Mouse (Mus musculus): ENCODE measurements around the gene Kcnq1. TPM values are rescaled to one million over a fixed set of nuclear protein-coding genes. Genes with fewer than 3 reads are reported as not detected.

Gene Kcnq1
- polyA plus RNA-seq, 1 experiment: not detected

GRCm38 (mm10) chr7:143371336-143371735 lies 265.2 kb downstream of the Kcnq1 start:
- no peaks in the 10 kb centered on the region for H3K79me2 ChIP-seq (ENCODE audit: control insufficient read depth, insufficient read depth)
- no peak overlapping the region for H3K4me3 ChIP-seq (ENCODE audit: insufficient read depth, poor library complexity, severe bottlenecking)
- no peaks in the 10 kb centered on the region for H3K36me3 ChIP-seq (ENCODE audit: control insufficient read depth, insufficient read depth)
- no peak overlapping the region for H3ac ChIP-seq (ENCODE audit: control insufficient read depth, insufficient read length, low read depth)
- no peak for TF ChIP-seq MYOD1 (IDR thresholded peaks at IDR 0.05; ENCODE audit: control insufficient read depth, insufficient read length, low read depth)
- TF ChIP-seq CEBPB (IDR thresholded peaks at IDR 0.05; ENCODE audit: low read depth): no peak
- no peak for TF ChIP-seq CTCF (IDR thresholded peaks at IDR 0.05; ENCODE audit: control insufficient read depth, insufficient read depth, insufficient read length)
- no peak for TF ChIP-seq MYOG (IDR thresholded peaks at IDR 0.05; ENCODE audit: control insufficient read depth, extremely low read depth, insufficient read length)
- no peak for TF ChIP-seq FOSL1 (IDR thresholded peaks at IDR 0.05; ENCODE audit: insufficient read depth, low read length, poor library complexity, severe bottlenecking)
- no peak for TF ChIP-seq USF1 (IDR thresholded peaks at IDR 0.05; ENCODE audit: low read depth)
- TF ChIP-seq MAX (IDR thresholded peaks at IDR 0.05): no peak
- H3K79me3 ChIP-seq (ENCODE audit: low read depth): no peaks in the 10 kb centered on the region
- peaks cover 27% of the 10 kb centered on the region for H3K27me3 ChIP-seq (ENCODE audit: control insufficient read depth, insufficient read depth, insufficient read length)

GRCm38 (mm10) chr7:143373265-143373664 lies 267.1 kb downstream of the Kcnq1 start:
- Histone ChIP-seq H3K79me2 (ENCODE audit: control insufficient read depth, insufficient read depth) (no peaks in the 10 kb centered on the region), H3K79me3 (ENCODE audit: low read depth) (no peaks in the 10 kb centered on the region), H3K36me3 (ENCODE audit: control insufficient read depth, insufficient read depth) (no peaks in the 10 kb centered on the region), H3K4me3 (ENCODE audit: insufficient read depth, poor library complexity, severe bottlenecking) (no peak overlapping the region), H3ac (ENCODE audit: control insufficient read depth, insufficient read length, low read depth) (no peak overlapping the region), H3K27me3 (ENCODE audit: control insufficient read depth, insufficient read depth, insufficient read length) (peaks cover 29% of the 10 kb centered on the region)
- TF ChIP-seq MAX (IDR thresholded peaks at IDR 0.05) (no peak), USF1 (IDR thresholded peaks at IDR 0.05; ENCODE audit: low read depth) (no peak), MYOD1 (IDR thresholded peaks at IDR 0.05; ENCODE audit: control insufficient read depth, insufficient read length, low read depth) (no peak)

GRCm38 (mm10) chr7:143375945-143376344 lies 269.8 kb downstream of the Kcnq1 start:
- Histone ChIP-seq H3K79me2 (ENCODE audit: control insufficient read depth, insufficient read depth) (no peaks in the 10 kb centered on the region), H3ac (ENCODE audit: control insufficient read depth, insufficient read length, low read depth) (no peak overlapping the region), H3K27me3 (ENCODE audit: control insufficient read depth, insufficient read depth, insufficient read length) (peaks cover 41% of the 10 kb centered on the region), H3K79me3 (ENCODE audit: low read depth) (no peaks in the 10 kb centered on the region), H3K36me3 (ENCODE audit: control insufficient read depth, insufficient read depth) (no peaks in the 10 kb centered on the region), H3K4me3 (ENCODE audit: insufficient read depth, poor library complexity, severe bottlenecking) (no peak overlapping the region)
- TF ChIP-seq MAX (IDR thresholded peaks at IDR 0.05) (no peak), CEBPB (IDR thresholded peaks at IDR 0.05; ENCODE audit: low read depth) (no peak), MYOD1 (IDR thresholded peaks at IDR 0.05; ENCODE audit: control insufficient read depth, insufficient read length, low read depth) (no peak), CTCF (IDR thresholded peaks at IDR 0.05; ENCODE audit: control insufficient read depth, insufficient read depth, insufficient read length) (no peak), MYOG (IDR thresholded peaks at IDR 0.05; ENCODE audit: control insufficient read depth, extremely low read depth, insufficient read length) (no peak), USF1 (IDR thresholded peaks at IDR 0.05; ENCODE audit: low read depth) (no peak), FOSL1 (IDR thresholded peaks at IDR 0.05; ENCODE audit: insufficient read depth, low read length, poor library complexity, severe bottlenecking) (no peak)

- H3K79me3 ChIP-seq (ENCODE audit: low read depth): no peaks in the 10 kb centered on the region
- no peaks in the 10 kb centered on the region for H3K79me2 ChIP-seq (ENCODE audit: control insufficient read depth, insufficient read depth)
- H3K36me3 ChIP-seq (ENCODE audit: control insufficient read depth, insufficient read depth): no peaks in the 10 kb centered on the region
- peaks cover 36% of the 10 kb centered on the region for H3K27me3 ChIP-seq (ENCODE audit: control insufficient read depth, insufficient read depth, insufficient read length)
- no peak overlapping the region for H3K4me3 ChIP-seq (ENCODE audit: insufficient read depth, poor library complexity, severe bottlenecking)
- no peak for TF ChIP-seq FOSL1 (IDR thresholded peaks at IDR 0.05; ENCODE audit: insufficient read depth, low read length, poor library complexity, severe bottlenecking)
- no peak for TF ChIP-seq CTCF (IDR thresholded peaks at IDR 0.05; ENCODE audit: control insufficient read depth, insufficient read depth, insufficient read length)
- TF ChIP-seq MYOD1 (IDR thresholded peaks at IDR 0.05; ENCODE audit: control insufficient read depth, insufficient read length, low read depth): no peak
- no peak for TF ChIP-seq MYOG (IDR thresholded peaks at IDR 0.05; ENCODE audit: control insufficient read depth, extremely low read depth, insufficient read length)
- TF ChIP-seq CEBPB (IDR thresholded peaks at IDR 0.05; ENCODE audit: low read depth): no peak
- TF ChIP-seq MAX (IDR thresholded peaks at IDR 0.05): no peak
- no peak for TF ChIP-seq USF1 (IDR thresholded peaks at IDR 0.05; ENCODE audit: low read depth)
- no peak overlapping the region for H3ac ChIP-seq (ENCODE audit: control insufficient read depth, insufficient read length, low read depth)
Observed at GRCm38 (mm10) chr7:143380466-143381073, 274.4 kb downstream of the Kcnq1 start.

GRCm38 (mm10) chr7:143386632-143387031 lies 280.5 kb downstream of the Kcnq1 start:
- H3ac ChIP-seq (ENCODE audit: control insufficient read depth, insufficient read length, low read depth): no peak overlapping the region

More at GRCm38 (mm10) chr7:143386632-143387031, 280.5 kb downstream of the Kcnq1 start:
- Histone ChIP-seq H3K79me2 (ENCODE audit: control insufficient read depth, insufficient read depth) (no peaks in the 10 kb centered on the region), H3K27me3 (ENCODE audit: control insufficient read depth, insufficient read depth, insufficient read length) (peaks cover 23% of the 10 kb centered on the region), H3K4me3 (ENCODE audit: insufficient read depth, poor library complexity, severe bottlenecking) (no peak overlapping the region), H3K36me3 (ENCODE audit: control insufficient read depth, insufficient read depth) (no peaks in the 10 kb centered on the region), H3K79me3 (ENCODE audit: low read depth) (no peaks in the 10 kb centered on the region)
- TF ChIP-seq MAX (IDR thresholded peaks at IDR 0.05) (no peak), MYOD1 (IDR thresholded peaks at IDR 0.05; ENCODE audit: control insufficient read depth, insufficient read length, low read depth) (no peak), CEBPB (IDR thresholded peaks at IDR 0.05; ENCODE audit: low read depth) (no peak), USF1 (IDR thresholded peaks at IDR 0.05; ENCODE audit: low read depth) (no peak), CTCF (IDR thresholded peaks at IDR 0.05; ENCODE audit: control insufficient read depth, insufficient read depth, insufficient read length) (no peak), MYOG (IDR thresholded peaks at IDR 0.05; ENCODE audit: control insufficient read depth, extremely low read depth, insufficient read length) (no peak), FOSL1 (IDR thresholded peaks at IDR 0.05; ENCODE audit: insufficient read depth, low read length, poor library complexity, severe bottlenecking) (no peak)

All from C2C12 (cell line).